Comparison of ENCODE assay signal across 29 mouse cellular contexts in genomic region chr3:127850776-127851646, GRCm38 (mm10). TPM values are rescaled to one million over a fixed set of nuclear protein-coding genes. Genes with fewer than 3 reads are reported as not detected.
DNase-seq lines count a peak whose midpoint lies in the region; ATAC-seq and TF ChIP-seq lines count a peak whose summit lies in the region.
"Had no signal": no experiment of that assay in that cellular context is flagged by ENCODE, and none has a peak within 500 bp of the region (broad histone marks: within the 10 kb centered on the region; RNA-seq: fewer than 3 reads in every experiment).

No protein-coding gene starts in this region.

- no peaks in the 10 kb centered on the region for H3K9me3 ChIP-seq in liver, postnatal 0 days (ENCODE audit: low read length)
- no peaks in the 10 kb centered on the region for H3K9me3 ChIP-seq in intestine, embryonic 14.5 days (ENCODE audit: control insufficient read depth, low read length)
- H3K9me3 ChIP-seq in liver, embryonic 14.5 days (ENCODE audit: control insufficient read depth, low read length) = no peaks in the 10 kb centered on the region
- H3K9me3 ChIP-seq in stomach, embryonic 16.5 days (replicated peaks; ENCODE audit: control insufficient read depth, low read length) = no peaks in the 10 kb centered on the region
- H3K9me3 ChIP-seq: forebrain, embryonic 15.5 days; heart, embryonic 15.5 days; kidney, embryonic 15.5 days; lung, embryonic 15.5 days had no signal

- WGBS in liver, postnatal 0 days (ENCODE audit: insufficient replicate concordance) = 72% methylated on average over 9 of the region's 9 CpGs
- 53% methylated on average over 9 of the region's 9 CpGs for WGBS in intestine, embryonic 14.5 days
- WGBS in liver, embryonic 14.5 days (ENCODE audit: insufficient replicate concordance) = 70% methylated on average over 9 of the region's 9 CpGs
- WGBS in stomach, embryonic 16.5 days = 56% methylated on average over 9 of the region's 9 CpGs

- no peak overlapping the region for H3K4me2 ChIP-seq in liver, postnatal 0 days (ENCODE audit: low read depth, low read length)
- H3K4me2 ChIP-seq in intestine, embryonic 14.5 days (ENCODE audit: low read length) = no peak overlapping the region
- H3K4me2 ChIP-seq in liver, embryonic 14.5 days (ENCODE audit: low read depth) = no peak overlapping the region
- H3K4me2 ChIP-seq in stomach, embryonic 16.5 days (ENCODE audit: low read depth, low read length) = no peak overlapping the region
- H3K4me2 ChIP-seq: embryonic facial prominence, embryonic 13.5 days; forebrain, embryonic 15.5 days; heart, embryonic 15.5 days; kidney, embryonic 15.5 days; lung, embryonic 15.5 days; midbrain, embryonic 12.5 days had no signal

- H3K4me1 ChIP-seq in liver, postnatal 0 days (ENCODE audit: insufficient read depth) = peaks cover 3% of the 10 kb centered on the region; the same call in 1 of the 2 replicates
- H3K4me1 ChIP-seq in intestine, embryonic 14.5 days (replicated peaks; ENCODE audit: control insufficient read depth, insufficient read depth, low read length) = no peaks in the 10 kb centered on the region
- peaks cover 25 to 35% of the 10 kb centered on the region in 2 experiments for H3K4me1 ChIP-seq in liver, embryonic 14.5 days (replicated peaks; ENCODE audit: control insufficient read depth in 2 of 2, insufficient read depth in 2 of 2, low read length in 1 of 2)
- 0 out of 2 replicates have a peak, but pooled peaks cover 3% of the 10 kb centered on the region for H3K4me1 ChIP-seq in stomach, embryonic 16.5 days (ENCODE audit: control insufficient read depth, insufficient read depth, low read length)
- H3K4me1 ChIP-seq: embryonic facial prominence, embryonic 13.5 days; heart, embryonic 10.5 days; kidney, embryonic 15.5 days had no signal

- no peak for ATAC-seq in liver, postnatal 0 days
- ATAC-seq in intestine, embryonic 14.5 days (replicated peaks; ENCODE audit: low FRiP score, low TSS enrichment, low read depth) = peak; percentile 64; the same call in 1 of the 2 replicates
- ATAC-seq in liver, embryonic 14.5 days (ENCODE audit: insufficient read depth) = no peak
- ATAC-seq in stomach, embryonic 16.5 days (ENCODE audit: insufficient read depth, low FRiP score) = no peak
- ATAC-seq: forebrain, embryonic 15.5 days; hindbrain, postnatal 0 days had no signal

- DNase-seq in liver = peak; percentile 13
- no peak for DNase-seq in liver, postnatal 0 days
- peak; percentile 58 for DNase-seq in intestine, embryonic 14.5 days (ENCODE audit: low spot score)
- DNase-seq in liver, embryonic 14.5 days (ENCODE audit: low read depth in 3 of 3, low spot score in 3 of 3) = no peak
- no peak for DNase-seq in spleen, postnatal 36 days (ENCODE audit: low spot score in 2 of 2)
- DNase-seq in left cerebral cortex, adult 11 months (ENCODE audit: low spot score) = no peak
- DNase-seq in ovary, postnatal 10 days (ENCODE audit: low spot score) = no peak
- DNase-seq: adrenal gland, postnatal 25 days; cerebellum, adult 18-20 months; cerebellum, postnatal 10 days; kidney, adult 18-20 months; kidney, postnatal 25 days; left cerebral cortex, postnatal 4 days; lung, postnatal 36 days; right cerebral cortex, adult 18-20 months; thymus, adult 2 months; thymus, postnatal 36 days had no signal

- no peak overlapping the region for H3K4me3 ChIP-seq in liver, postnatal 0 days (ENCODE audit: low read depth, low read length)
- H3K4me3 ChIP-seq in intestine, embryonic 14.5 days (ENCODE audit: low read depth, low read length) = no peak overlapping the region
- H3K4me3 ChIP-seq in liver, embryonic 14.5 days (ENCODE audit: insufficient read depth in 1 of 2, low read depth in 2 of 2, low read length in 2 of 2) = no peak overlapping the region
- no peak overlapping the region for H3K4me3 ChIP-seq in stomach, embryonic 16.5 days (replicated peaks; ENCODE audit: low read length)
- H3K4me3 ChIP-seq: embryonic facial prominence, embryonic 13.5 days; forebrain, embryonic 10.5 days; forebrain, embryonic 15.5 days; heart, embryonic 10.5 days; heart, embryonic 15.5 days; kidney, embryonic 15.5 days; layer of hippocampus, adult 2 months; lung, embryonic 15.5 days; megakaryocyte, embryonic 14.5 days; midbrain, embryonic 12.5 days had no signal

- H3K9ac ChIP-seq in liver, postnatal 0 days (replicated peaks) = no peak overlapping the region
- no peak overlapping the region for H3K9ac ChIP-seq in intestine, embryonic 14.5 days (ENCODE audit: low read length)
- 0 out of 2 replicates have a peak overlapping the region, but pooled peaks have one; percentile 10 for H3K9ac ChIP-seq in liver, embryonic 14.5 days (replicated peaks)
- no peak overlapping the region for H3K9ac ChIP-seq in stomach, embryonic 16.5 days (ENCODE audit: low read length)
- H3K9ac ChIP-seq: embryonic facial prominence, embryonic 13.5 days; forebrain, embryonic 15.5 days; heart, embryonic 15.5 days; kidney, embryonic 15.5 days; lung, embryonic 15.5 days; midbrain, embryonic 12.5 days had no signal

- H3K36me3 ChIP-seq in liver, postnatal 0 days (replicated peaks; ENCODE audit: insufficient read depth, low read length) = no peaks in the 10 kb centered on the region
- no peaks in the 10 kb centered on the region for H3K36me3 ChIP-seq in intestine, embryonic 14.5 days (ENCODE audit: control insufficient read depth, insufficient read depth, low read length)
- no peaks in the 10 kb centered on the region for H3K36me3 ChIP-seq in liver, embryonic 14.5 days (replicated peaks; ENCODE audit: control insufficient read depth, insufficient read depth, low read depth)
- H3K36me3 ChIP-seq in stomach, embryonic 16.5 days (ENCODE audit: control insufficient read depth, insufficient read depth, low read length) = no peaks in the 10 kb centered on the region
- H3K36me3 ChIP-seq: embryonic facial prominence, embryonic 13.5 days; forebrain, embryonic 10.5 days; forebrain, embryonic 15.5 days; heart, embryonic 10.5 days; heart, embryonic 15.5 days; kidney, embryonic 15.5 days; lung, embryonic 15.5 days; midbrain, embryonic 12.5 days had no signal

- H3K27ac ChIP-seq in liver, postnatal 0 days (ENCODE audit: low read depth) = no peak overlapping the region
- peak overlapping the region; percentile 24; the same call in 1 of the 2 replicates for H3K27ac ChIP-seq in intestine, embryonic 14.5 days (ENCODE audit: low read depth)
- H3K27ac ChIP-seq in liver, embryonic 14.5 days = peak overlapping the region; percentile 29; the same call in 1 of the 2 replicates
- H3K27ac ChIP-seq in stomach, embryonic 16.5 days (ENCODE audit: low read length) = peak overlapping the region; percentile 3; the same call in 1 of the 2 replicates
- H3K27ac ChIP-seq: embryonic facial prominence, embryonic 13.5 days; forebrain, embryonic 10.5 days; heart, embryonic 10.5 days; heart, embryonic 15.5 days; hindbrain, postnatal 0 days; kidney, embryonic 15.5 days; layer of hippocampus, adult 2 months; lung, embryonic 15.5 days; midbrain, embryonic 12.5 days had no signal

- no peaks in the 10 kb centered on the region for H3K27me3 ChIP-seq in liver, postnatal 0 days (ENCODE audit: insufficient read depth, low read length)
- H3K27me3 ChIP-seq in intestine, embryonic 14.5 days (replicated peaks; ENCODE audit: control insufficient read depth, insufficient read depth, low read length) = no peaks in the 10 kb centered on the region
- H3K27me3 ChIP-seq in liver, embryonic 14.5 days (ENCODE audit: control insufficient read depth, insufficient read depth, low read length) = no peaks in the 10 kb centered on the region
- H3K27me3 ChIP-seq in stomach, embryonic 16.5 days (ENCODE audit: control insufficient read depth, insufficient read depth, low read length) = no peaks in the 10 kb centered on the region
- H3K27me3 ChIP-seq: embryonic facial prominence, embryonic 13.5 days; forebrain, embryonic 15.5 days; kidney, embryonic 15.5 days; lung, embryonic 15.5 days; midbrain, embryonic 12.5 days had no signal

- TF ChIP-seq CTCF in liver, postnatal 0 days (IDR thresholded peaks at IDR 0.05; ENCODE audit: low read depth) = no peak
- TF ChIP-seq CTCF in liver, embryonic 14.5 days (IDR thresholded peaks at IDR 0.05; ENCODE audit: low read depth) = no peak

- TF ChIP-seq EP300 in liver, postnatal 0 days (IDR thresholded peaks at IDR 0.05; ENCODE audit: low read depth) = no peak
- TF ChIP-seq EP300 in liver, embryonic 14.5 days (IDR thresholded peaks at IDR 0.05; ENCODE audit: low read depth) = no peak

RNA-seq across cellular contexts. Expression of gene Ap1ar, which starts 13.7 kb away (rescaled TPM):
- 11.1 and 12.9 TPM in 2 replicates for polyA plus RNA-seq in liver, postnatal 0 days (2015; fragmentation: Nextera tagmentation; extraction: Ambion mirVana)
- polyA plus RNA-seq in intestine, embryonic 14.5 days (2014; fragmentation: Nextera tagmentation; extraction: Ambion mirVana) = 65.5 and 67.5 TPM in 2 replicates
- 15.3 and 23.6 TPM in 2 replicates for polyA plus RNA-seq in liver, embryonic 14.5 days (2012; rRNA removed)
- 12.4 and 15.7 TPM in 2 replicates for polyA plus RNA-seq in liver, embryonic 14.5 days (2014; fragmentation: Nextera tagmentation; extraction: Ambion mirVana)
- 42.2 and 43.3 TPM in 2 replicates for polyA plus RNA-seq in stomach, embryonic 16.5 days (2015; fragmentation: Nextera tagmentation; extraction: Ambion mirVana)

RNA-seq across cellular contexts. Expression of gene Fam241a, which starts 45.1 kb away (rescaled TPM):
- polyA plus RNA-seq in liver, postnatal 0 days (2015; fragmentation: Nextera tagmentation; extraction: Ambion mirVana) = 25.5 and 28.2 TPM in 2 replicates
- 8.7 and 10.5 TPM in 2 replicates for polyA plus RNA-seq in intestine, embryonic 14.5 days (2014; fragmentation: Nextera tagmentation; extraction: Ambion mirVana)
- 16.9 and 24.2 TPM in 2 replicates for polyA plus RNA-seq in liver, embryonic 14.5 days (2012; rRNA removed)
- polyA plus RNA-seq in liver, embryonic 14.5 days (2014; fragmentation: Nextera tagmentation; extraction: Ambion mirVana) = 51.9 and 56.9 TPM in 2 replicates
- 12.7 and 15.1 TPM in 2 replicates for polyA plus RNA-seq in stomach, embryonic 16.5 days (2015; fragmentation: Nextera tagmentation; extraction: Ambion mirVana)

Comparison
In these comparisons a context has a peak if more than half of its experiments do, and no peak if none do; other contexts are left out.
1. DNase-seq: peak in liver (single experiment) and intestine, embryonic 14.5 days (single experiment); none in liver, postnatal 0 days (single experiment), liver, embryonic 14.5 days (0 of 3), spleen, postnatal 36 days (0 of 2), left cerebral cortex, adult 11 months (single experiment) and ovary, postnatal 10 days (single experiment).